Mouse (Mus musculus) kidney, adult 18-20 months (tissue): ENCODE measurements around the gene A630095N17Rik.

Experiments used
- DNase-seq: peaks from one replicate; pipeline ENCODE4 v3.0.0; 2021

Gene A630095N17Rik

DNA sequence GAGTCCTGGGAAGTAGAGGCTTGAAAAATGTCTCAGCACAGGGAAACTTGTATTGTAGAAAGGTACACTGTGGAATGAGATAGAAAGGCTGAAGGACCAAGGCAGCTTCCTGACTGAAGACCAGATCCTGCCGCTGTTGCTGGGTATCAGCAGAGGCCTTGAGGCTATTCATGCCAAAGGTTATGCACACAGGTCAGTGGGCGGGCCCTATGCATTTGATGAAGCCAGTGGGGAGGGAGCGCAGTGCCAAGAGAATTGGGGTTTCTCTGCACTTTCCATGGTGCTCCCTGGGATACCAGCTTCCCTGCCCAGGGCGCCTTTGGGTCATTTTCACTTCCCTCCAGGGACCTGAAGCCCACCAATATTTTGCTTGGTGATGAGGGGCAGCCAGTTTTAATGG is 19.4 kb downstream of the A630095N17Rik start:
- DNase-seq = no peak

DNA sequence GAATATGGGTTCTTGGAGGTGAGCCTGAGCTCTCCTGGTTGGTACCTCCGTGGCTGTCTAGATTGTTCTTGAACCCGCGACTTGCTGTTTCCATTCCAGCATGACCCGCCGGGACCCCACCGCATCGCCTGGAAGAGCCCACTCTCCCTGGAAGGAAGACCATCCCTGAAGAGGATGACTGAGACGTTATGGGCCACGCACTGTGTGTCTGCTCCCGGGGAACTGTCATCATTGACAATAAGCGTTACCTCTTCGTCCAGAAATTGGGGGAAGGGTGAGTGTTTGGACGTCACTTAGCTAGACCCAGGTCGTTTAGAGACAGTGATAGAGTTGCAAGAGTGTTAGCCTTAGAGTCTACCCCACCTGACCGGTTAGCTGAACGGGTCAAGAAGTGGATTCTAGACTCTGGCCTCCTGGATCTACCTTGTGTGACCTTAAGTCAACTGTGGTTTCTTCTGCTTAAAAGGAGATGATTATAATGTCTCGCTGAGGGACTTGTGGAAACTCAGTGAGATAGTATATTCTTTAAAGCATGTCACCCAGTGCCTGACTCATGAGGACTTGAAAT is 20.7 kb downstream of the A630095N17Rik start:
- no peak for DNase-seq

DNA sequence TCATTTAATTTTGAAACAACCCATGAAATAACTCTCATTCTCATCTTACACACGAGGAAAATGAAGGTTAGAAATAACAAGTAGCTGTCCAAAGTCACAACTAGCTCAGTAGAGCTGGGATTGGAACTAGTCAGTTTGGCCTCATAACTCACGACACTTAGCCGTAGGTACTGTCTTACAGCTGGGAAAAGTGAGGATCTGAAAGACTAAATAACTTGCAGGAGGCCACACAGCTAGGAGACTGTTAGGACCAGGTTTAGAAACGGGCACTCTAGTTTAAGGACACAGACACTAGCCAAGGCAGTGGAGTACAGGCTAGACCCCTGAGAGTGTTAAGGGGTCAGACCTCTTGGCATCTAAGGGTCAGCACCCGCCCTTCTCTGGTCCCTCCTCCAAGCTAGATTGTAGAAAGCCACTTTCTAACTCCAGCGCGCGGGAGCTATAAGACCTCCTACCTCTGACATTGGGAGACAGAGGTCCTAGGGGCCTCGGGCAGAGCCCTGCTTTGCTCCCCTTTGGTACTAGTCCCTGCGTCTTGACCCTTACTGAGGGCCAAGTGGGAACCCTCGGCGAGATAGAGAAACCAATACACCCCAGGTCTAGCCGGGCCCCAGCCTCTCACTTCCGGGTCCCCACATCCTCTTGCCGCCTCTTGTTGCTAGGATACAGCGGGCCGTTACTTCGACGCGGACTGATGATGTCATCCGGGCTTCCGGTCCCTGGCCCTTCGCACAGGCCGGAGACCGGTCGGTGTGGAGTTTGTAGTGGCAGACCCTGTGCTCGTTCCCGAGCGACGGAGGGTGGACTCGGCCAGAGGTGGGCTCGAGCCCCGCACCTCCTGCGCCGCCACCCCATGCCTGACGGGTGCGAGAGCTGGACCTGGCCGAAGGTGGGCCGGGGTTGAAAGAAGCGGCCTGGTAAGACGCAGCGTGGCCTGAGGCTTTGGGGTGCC is 21.5 kb downstream of the A630095N17Rik start, which contains the start of the genes Glb1l and Stk16:
Glb1l (minus strand) TSS at position 678 of the 952 bp plus-strand sequence.
Stk16 (plus strand) TSS at position 703 of the 952 bp plus-strand sequence.
- DNase-seq = peak; percentile 98

DNA sequence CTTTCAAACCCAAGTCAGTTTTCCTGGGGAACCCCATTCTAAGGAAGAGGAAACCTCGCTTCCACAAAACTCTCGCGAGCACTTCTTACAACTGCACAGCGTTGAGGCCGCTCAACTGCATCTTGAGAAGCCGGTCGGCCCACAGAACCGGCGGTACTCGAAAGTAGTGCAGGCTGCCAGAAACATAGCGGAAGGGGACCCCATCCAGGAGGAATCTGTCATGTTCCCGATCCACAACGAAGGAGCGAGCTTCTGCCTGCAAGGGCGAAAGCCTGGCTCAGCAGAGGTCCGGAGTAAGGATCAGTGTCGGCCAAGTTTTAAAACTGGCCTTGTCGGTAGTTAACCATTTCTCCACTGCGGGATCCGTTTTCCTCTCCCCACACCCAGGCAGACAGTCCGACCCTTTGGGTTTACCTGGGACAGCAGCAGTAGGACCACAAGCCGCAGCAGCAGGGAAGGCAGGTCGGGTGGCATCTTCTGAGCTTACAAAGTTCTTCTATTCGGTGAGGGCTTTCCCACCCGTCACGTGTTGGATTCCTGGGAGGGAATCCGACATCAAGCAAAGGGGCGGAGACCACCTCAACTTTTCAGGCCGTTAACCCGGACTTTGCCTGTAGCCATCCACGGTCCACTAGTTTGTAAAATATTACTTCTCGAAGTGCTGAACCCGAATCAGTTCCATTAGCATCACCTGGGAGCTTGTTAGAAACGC is 22.8 kb downstream of the A630095N17Rik start:
- peak; percentile 85 for DNase-seq

- DNase-seq = no peak
Observed at GRCm38 (mm10) chr1:75201236-75201635, 30.7 kb downstream of the A630095N17Rik start.

GRCm38 (mm10) chr1:75192452-75192851 is 39.5 kb downstream of the A630095N17Rik start:
- DNase-seq = no peak

DNA sequence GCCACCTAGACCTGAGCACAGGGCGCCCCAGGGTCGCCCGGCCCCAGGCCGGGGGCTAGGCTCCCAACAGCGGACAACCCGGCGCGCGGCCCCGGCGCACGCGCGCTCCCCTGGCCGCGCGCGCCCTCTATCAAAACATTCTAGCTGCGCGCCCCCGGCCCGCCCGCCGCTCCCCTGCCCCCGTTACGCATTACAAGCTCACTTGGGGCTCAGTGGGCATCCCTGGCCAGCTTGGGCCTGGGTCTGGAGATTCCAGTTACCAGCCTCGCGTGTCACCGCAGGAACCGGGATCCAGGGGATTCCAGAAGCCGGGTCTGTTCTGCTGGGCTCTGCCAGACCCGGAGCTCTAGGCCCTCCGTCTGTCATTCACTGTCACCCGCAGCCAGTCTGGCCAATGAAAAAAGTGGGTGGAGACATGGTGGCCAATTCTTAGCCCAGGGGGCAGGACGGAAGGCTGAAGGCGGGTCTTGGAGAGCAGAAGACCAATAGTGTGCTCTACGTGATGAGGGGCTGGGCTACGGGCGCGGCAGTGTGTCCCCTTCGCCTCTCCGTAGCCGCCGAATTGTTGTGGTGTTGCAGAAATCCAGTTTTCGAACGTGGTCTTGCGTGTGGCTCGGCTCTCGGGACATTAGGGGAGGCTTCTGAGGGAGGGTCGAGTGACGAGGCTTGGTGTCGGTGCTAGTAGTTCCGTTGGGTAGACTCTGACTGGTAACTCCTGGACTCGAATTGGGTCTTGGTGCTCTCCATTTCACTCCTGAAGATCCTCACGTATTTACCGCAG is 40.1 kb downstream of the A630095N17Rik start, which contains the start of the genes Ankzf1 and Atg9a:
Ankzf1 (plus strand) TSS at position 530 of the 781 bp plus-strand sequence.
Atg9a (minus strand) TSS at position 575 of the 781 bp plus-strand sequence.
- DNase-seq = peak; percentile 93

- DNase-seq = no peak
Observed at GRCm38 (mm10) chr1:75191258-75191621, 40.7 kb downstream of the A630095N17Rik start.

GRCm38 (mm10) chr1:75190577-75190976 is 41.3 kb downstream of the A630095N17Rik start:
- no peak for DNase-seq

- DNase-seq = no peak
Observed at GRCm38 (mm10) chr1:75187914-75188483, 43.9 kb downstream of the A630095N17Rik start.

GRCm38 (mm10) chr1:75187126-75187525 is 44.8 kb downstream of the A630095N17Rik start:
- DNase-seq = no peak

DNA sequence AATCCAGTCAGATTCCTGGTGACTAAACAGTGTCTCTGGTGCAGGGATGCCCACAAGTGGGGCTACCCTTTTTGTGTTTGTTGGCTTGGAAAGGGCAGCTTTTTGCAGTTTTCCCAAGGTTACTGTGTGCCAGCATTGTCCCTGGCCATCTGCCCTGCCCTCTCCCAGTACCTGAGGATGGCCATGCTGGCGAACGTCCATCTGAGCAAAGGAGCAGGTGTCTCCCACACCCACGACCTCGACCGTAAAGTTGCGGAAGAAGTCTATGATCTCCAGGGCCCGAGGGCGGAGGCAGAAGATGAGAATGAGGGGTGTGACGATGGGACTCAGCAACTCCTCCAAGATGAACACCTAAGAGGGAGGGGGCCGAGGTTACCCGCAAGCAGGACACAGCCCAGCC is 46.4 kb downstream of the A630095N17Rik start:
- DNase-seq = no peak

DNA sequence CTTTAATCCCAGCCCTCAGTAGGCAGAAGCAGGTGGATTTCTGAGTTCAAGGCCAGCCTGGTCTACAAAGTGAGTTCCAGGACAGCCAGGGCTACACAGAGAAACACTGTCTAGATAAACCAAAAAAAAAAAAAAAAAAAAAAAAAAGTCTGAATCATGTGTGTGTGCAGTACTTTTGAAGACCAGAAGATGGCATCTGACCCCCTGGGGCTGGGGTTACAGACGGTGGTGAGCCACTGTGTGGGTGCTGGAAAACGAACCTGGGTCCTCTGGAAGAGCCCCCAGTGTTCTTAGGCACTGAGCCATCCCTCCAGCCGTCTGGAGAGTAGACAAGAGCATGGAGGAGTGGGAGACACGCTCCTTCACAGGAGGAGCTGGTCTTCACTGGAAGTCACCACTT is 49.7 kb downstream of the A630095N17Rik start:
- DNase-seq = no peak

GRCm38 (mm10) chr1:75181377-75181870 is 50.5 kb downstream of the A630095N17Rik start:
- no peak for DNase-seq

GRCm38 (mm10) chr1:75180741-75181140 is 51.2 kb downstream of the A630095N17Rik start:
- DNase-seq = no peak

- peak; percentile 92 for DNase-seq
Observed at GRCm38 (mm10) chr1:75180105-75180590, 51.8 kb downstream of the A630095N17Rik start, which contains the start of gene Abcb6. TSS of gene Abcb6 (minus strand) at chr1:75180392.

DNA sequence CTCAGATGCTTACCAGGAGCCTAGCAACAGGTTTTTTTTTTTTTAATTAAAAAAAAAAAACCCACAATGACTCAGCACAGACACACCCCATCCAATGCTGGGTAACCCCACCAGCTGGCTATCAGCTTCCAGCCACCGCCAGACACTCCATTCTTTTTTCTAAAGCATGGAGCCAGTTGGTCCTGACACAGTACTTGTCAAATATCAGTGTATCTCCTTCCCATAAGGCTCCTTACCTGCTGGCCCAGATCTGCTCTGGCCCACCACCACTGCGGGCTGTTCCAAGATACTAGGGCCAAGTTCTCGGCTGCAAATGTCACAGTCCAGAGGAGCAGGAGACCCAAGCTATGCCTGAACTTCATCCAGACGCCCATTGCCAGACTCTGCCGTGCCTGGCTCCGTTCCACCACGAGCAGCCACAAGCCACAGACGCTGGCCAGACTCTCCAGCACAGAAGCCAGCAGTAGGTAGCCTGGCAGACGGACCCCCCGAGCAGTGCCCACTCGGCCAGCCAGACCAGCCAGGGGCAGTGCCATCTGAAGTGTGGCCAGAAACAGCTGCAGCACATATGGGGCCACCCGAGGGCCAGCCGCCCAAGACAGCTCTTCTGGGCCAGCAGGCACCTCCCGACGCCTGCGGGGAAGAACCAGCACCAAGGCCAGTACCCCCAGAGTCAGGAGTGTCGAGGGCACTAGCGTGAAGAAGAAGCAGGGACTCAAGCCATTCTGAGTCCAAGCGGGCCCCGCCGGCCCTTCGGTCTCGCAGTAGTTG is 52.4 kb downstream of the A630095N17Rik start:
- DNase-seq = peak; percentile 68
